Mouse (Mus musculus): ENCODE data around the gene Trak1.

DNA sequence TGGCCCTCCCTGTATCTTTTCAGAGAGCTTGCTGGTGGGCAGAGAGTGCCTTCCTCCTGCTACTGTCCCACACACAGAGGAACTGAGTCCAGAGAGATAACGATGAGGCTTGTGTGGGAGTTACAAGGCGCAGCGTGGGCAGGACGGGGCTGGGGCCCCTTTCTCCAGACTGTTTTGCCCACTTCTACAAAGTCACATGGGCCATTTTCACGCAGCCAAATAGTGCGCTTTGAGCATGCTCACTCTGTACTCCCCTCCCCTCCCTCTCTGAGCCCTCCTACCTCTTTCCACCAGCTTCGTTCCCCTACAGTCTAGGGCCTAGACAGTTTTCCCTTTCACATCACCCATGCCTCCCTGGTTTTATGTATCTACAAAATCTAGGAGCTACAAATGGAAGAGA, 87.3 kb downstream of the Trak1 start:
- no peak for TF ChIP-seq EP300 (IDR thresholded peaks at IDR 0.05; ENCODE audit: low read depth)
- no peak for TF ChIP-seq CTCF (IDR thresholded peaks at IDR 0.05; ENCODE audit: low read depth)

Data from liver, postnatal 0 days (tissue).